Mouse (Mus musculus) thymus, adult 2 months (tissue): Measurements from ENCODE around the gene Ppp1r9a. TPM values are rescaled to one million over a fixed set of nuclear protein-coding genes. Genes with fewer than 3 reads are reported as not detected.

Source experiments
- DNase-seq: peaks from one replicate; pipeline ENCODE4 v3.0.0; 2021
- H3K27ac ChIP-seq: fragments of 200-500 bp; 2 replicates; pipeline ENCODE4 v1.5.1; 2012; ENCODE audit warnings: low read length, control low read depth; ENCODE audit not compliant: control insufficient read depth, insufficient read depth
- H3K27me3 ChIP-seq: fragments of 200-500 bp; 2 replicates; pipeline ENCODE4 v1.6.1; 2012; ENCODE audit warnings: mild to moderate bottlenecking, low read length, moderate library complexity, mixed read lengths; ENCODE audit not compliant: control insufficient read depth, insufficient read depth
- H3K36me3 ChIP-seq: fragments of 200-500 bp; 2 replicates; pipeline ENCODE4 v1.6.1; 2012; ENCODE audit warnings: mild to moderate bottlenecking, low read length, moderate library complexity; ENCODE audit not compliant: control insufficient read depth, insufficient read depth
- H3K4me1 ChIP-seq: fragments of 200-500 bp; replicated peaks from 2 replicates; pipeline ENCODE4 v1.6.1; 2012; ENCODE audit warnings: low read length; ENCODE audit not compliant: control insufficient read depth, insufficient read depth
- H3K4me3 ChIP-seq: fragments of 200-500 bp; 2 replicates; pipeline ENCODE4 v1.5.1; 2012; ENCODE audit warnings: mild to moderate bottlenecking, low read length, control low read depth, moderate library complexity; ENCODE audit not compliant: control insufficient read depth, insufficient read depth
- CTCF ChIP-seq: fragments of 200-500 bp; IDR thresholded peaks from 2 replicates; pipeline ENCODE4 v1.5.1; 2012; ENCODE audit warnings: mild to moderate bottlenecking, control low read depth, low read length, moderate library complexity, borderline replicate concordance; ENCODE audit not compliant: control insufficient read depth, poor library complexity, insufficient read depth; ENCODE audit errors: extremely low read depth
- POLR2A ChIP-seq: fragments of 200-500 bp; IDR thresholded peaks from 2 replicates; pipeline ENCODE4 v1.6.1; 2012; ENCODE audit warnings: mild to moderate bottlenecking, low read length, control low read depth, moderate library complexity; ENCODE audit not compliant: control insufficient read depth, poor library complexity, insufficient read depth; ENCODE audit errors: extremely low read depth
- WGBS: fragments of 180-500 bp; shearing (Covaris S2); methylation state at CpG from one replicate; pipeline ENCODE4 v1.1.7; 2018; 5-methylcytosine and 5-hydroxymethylcytosine counted together
- polyA plus RNA-seq: library from polyadenylated mRNA; depleted of rRNA; stranded (reverse); fragments of >200 nt; gene quantifications from 2 replicates; pipeline ENCODE4 v1.2.3, GENCODE M21; 2012

The Ppp1r9a gene
- polyA plus RNA-seq, 1 experiment = 0.92 TPM

DNA sequence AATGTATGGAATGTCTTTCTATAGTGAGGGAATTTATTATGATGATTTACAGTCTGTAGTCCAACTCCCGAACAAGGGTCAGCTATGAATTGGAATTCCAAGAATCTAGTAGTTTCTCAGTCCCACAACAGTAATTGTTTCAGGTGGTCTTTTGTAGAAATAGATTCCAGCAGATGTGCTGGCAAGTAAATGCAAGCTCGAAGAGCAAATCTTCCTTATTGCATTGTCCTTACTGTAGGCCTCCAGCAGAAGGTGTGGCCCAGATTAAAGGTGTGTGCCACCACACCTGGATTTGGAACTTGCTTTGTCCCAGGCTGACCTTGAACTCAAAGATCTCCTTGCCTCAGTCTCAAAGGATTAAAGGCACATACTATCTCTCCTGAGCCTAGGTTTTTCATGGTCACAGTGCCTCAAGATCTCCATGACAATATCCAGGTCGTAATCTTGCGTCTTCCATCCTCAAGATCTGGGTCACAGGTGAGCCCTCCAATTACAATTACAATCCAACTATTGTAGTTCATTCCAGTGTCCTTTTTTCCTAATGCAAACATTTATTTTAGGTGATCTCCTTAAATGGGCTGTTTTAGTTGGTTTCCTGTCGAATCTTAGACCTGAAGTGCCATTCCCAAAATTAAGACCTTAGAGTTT, 130.4 kb downstream of the Ppp1r9a start:
- H3K36me3 ChIP-seq = no peaks in the 10 kb centered on the region
- H3K4me3 ChIP-seq = no peak overlapping the region
- 94% methylated on average over 5 of the region's 5 CpGs for WGBS
- no peaks in the 10 kb centered on the region for H3K4me1 ChIP-seq
- TF ChIP-seq POLR2A (no peak), CTCF (no peak)
- H3K27me3 ChIP-seq = no peaks in the 10 kb centered on the region
- no peak overlapping the region for H3K27ac ChIP-seq
- no peak for DNase-seq

DNA sequence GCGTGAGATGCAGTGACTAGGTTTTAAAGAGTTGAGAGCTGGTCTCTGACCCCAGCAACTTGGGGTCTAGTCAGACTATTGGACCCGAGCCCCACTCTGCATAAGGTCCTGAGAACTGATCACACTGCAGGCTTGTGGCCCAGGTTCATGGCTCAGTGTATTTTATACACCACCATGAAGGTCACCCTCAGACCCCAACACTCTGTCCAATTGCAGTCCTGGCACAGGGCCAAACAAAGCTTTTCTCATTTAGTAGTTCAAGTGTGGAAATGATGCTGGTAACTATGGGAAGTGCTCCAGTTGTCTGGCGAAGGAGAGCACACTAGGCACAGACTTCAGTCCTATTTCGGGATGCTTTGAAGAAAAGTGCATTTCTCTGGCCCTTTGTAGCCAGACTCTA, 134.5 kb downstream of the Ppp1r9a start:
- DNase-seq = no peak
- H3K27me3 ChIP-seq = no peaks in the 10 kb centered on the region
- WGBS = 96% methylated on average over 4 of the region's 4 CpGs
- H3K4me3 ChIP-seq = no peak overlapping the region
- no peak for TF ChIP-seq POLR2A
- TF ChIP-seq CTCF = no peak
- H3K4me1 ChIP-seq = no peaks in the 10 kb centered on the region
- H3K27ac ChIP-seq = no peak overlapping the region
- no peaks in the 10 kb centered on the region for H3K36me3 ChIP-seq

DNA sequence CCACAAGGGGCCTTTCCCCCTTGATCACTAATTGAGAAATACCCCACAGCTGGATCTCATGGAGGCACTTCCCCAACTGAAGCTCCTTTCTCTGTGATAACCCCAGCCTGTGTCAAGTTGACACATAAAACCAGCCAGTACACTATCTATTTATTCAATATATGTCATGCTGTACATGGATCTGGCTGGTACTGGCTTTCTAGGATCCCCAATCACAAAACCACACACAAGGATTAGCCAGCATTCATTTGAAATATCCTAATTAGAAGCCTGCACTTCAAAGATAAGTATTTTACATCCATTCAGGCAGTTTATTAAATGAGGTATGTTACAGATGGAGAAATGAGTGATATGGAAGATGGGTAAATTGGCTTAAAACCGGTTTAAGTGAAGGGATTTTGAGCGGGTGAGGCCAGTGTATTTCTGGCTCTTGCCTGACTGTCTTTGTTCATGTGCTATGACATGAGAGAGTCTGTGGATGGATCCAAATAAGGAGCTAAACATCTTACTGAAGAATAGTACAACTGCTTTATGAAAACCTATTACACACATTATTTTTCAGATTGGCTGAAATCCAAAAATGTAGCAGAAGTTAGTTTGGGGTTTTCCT, 135.5 kb downstream of the Ppp1r9a start:
- Histone ChIP-seq H3K4me1 (no peaks in the 10 kb centered on the region), H3K27ac (no peak overlapping the region), H3K36me3 (no peaks in the 10 kb centered on the region), H3K4me3 (no peak overlapping the region), H3K27me3 (no peaks in the 10 kb centered on the region)
- WGBS = 92% methylated on average over 2 of the region's 2 CpGs
- no peak for DNase-seq
- TF ChIP-seq CTCF = no peak
- no peak for TF ChIP-seq POLR2A

DNA sequence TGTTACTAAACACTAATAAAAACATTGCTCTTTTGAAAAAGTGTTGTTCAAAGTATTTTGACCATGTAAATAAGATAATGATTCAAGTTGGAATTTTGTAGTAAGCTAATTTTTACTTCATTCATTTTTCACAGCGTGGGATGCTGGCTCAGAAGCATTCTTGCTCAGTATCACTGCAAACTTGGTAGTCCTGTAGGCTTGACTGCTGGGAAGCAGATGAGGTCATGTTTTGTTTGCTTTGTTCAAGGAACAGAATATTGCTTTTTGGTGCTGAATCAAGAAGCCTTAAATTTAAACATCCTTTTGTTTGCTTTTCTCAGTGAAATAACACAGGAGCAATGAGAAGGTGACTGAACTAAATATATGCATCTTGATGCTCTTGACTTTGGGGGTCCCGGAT, 136.6 kb downstream of the Ppp1r9a start:
- TF ChIP-seq POLR2A (no peak), CTCF (no peak)
- 93% methylated on average over 2 of the region's 2 CpGs for WGBS
- DNase-seq = no peak
- Histone ChIP-seq H3K36me3 (no peaks in the 10 kb centered on the region), H3K4me1 (no peaks in the 10 kb centered on the region), H3K27ac (no peak overlapping the region), H3K4me3 (no peak overlapping the region), H3K27me3 (no peaks in the 10 kb centered on the region)

DNA sequence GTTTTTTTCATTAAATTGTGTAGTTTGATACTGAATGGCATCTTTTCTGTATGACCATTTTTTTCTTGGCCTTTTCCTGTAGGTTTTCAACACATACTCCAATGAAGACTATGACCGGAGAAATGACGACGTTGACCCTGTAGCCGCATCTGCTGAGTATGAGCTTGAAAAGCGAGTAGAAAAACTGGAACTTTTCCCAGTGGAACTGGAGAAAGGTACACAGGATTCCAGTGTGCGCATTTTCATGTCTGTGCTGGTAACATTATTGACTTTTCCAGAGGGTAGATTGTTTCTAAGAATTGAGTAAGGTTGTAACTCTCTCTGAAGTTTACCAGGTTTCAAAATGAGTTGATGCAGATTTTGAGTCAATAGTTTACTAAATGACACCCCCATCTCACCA, 143.1 kb downstream of the Ppp1r9a start:
- no peak overlapping the region for H3K4me3 ChIP-seq
- 94% methylated on average over 6 of the region's 6 CpGs for WGBS
- H3K27ac ChIP-seq = no peak overlapping the region
- no peaks in the 10 kb centered on the region for H3K36me3 ChIP-seq
- H3K27me3 ChIP-seq = no peaks in the 10 kb centered on the region
- H3K4me1 ChIP-seq = no peaks in the 10 kb centered on the region
- no peak for DNase-seq
- TF ChIP-seq POLR2A = no peak
- no peak for TF ChIP-seq CTCF

DNA sequence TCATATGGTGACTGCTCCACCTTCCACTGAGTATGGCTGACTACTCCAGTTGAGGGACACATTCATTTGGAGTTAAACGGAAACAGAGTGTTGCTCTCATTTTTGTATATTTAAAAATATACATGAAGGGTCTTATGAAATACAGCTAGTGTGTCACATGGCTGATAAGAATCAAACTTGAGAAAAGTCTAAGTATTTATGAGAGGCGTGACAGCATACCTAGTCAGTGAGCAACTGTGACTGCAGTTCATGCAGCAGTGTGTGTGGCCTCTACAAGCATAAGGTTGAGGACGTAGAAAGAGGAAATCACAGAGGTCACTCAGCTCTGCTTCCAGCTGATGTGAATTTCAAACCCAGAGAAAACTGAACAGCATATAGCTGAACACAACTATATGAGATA, 145.3 kb downstream of the Ppp1r9a start:
- no peak overlapping the region for H3K4me3 ChIP-seq
- TF ChIP-seq CTCF = no peak
- TF ChIP-seq POLR2A = no peak
- no peak overlapping the region for H3K27ac ChIP-seq
- no peaks in the 10 kb centered on the region for H3K27me3 ChIP-seq
- no peaks in the 10 kb centered on the region for H3K4me1 ChIP-seq
- 94% methylated on average over 3 of the region's 3 CpGs for WGBS
- no peaks in the 10 kb centered on the region for H3K36me3 ChIP-seq
- no peak for DNase-seq

DNA sequence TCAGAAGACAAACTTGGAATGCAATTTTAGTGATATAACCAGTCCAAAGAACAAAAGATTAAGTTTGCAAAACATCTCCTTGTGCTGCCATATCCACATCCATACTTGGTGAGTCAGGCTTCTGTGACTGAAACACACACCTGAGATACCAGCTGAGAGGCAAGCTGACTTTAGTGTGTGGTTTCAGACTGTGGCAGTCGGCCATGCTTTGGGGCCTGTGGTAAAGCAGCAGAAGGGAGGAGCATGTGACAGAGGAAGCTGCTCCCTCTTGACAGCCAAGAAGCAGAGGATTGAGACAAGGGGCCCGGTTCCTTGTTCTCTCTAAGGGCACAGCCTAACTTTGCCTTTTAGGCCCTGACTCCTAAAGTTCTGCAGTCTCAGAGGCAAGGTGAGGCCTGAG, 149.6 kb downstream of the Ppp1r9a start:
- H3K36me3 ChIP-seq = no peaks in the 10 kb centered on the region
- H3K27me3 ChIP-seq = no peaks in the 10 kb centered on the region
- no peak overlapping the region for H3K4me3 ChIP-seq
- DNase-seq = no peak
- 4% methylated on average over 2 of the region's 2 CpGs for WGBS
- H3K4me1 ChIP-seq = no peaks in the 10 kb centered on the region
- H3K27ac ChIP-seq = no peak overlapping the region
- no peak for TF ChIP-seq CTCF
- no peak for TF ChIP-seq POLR2A
